Mouse (Mus musculus) stomach, embryonic 14.5 days (tissue): Measurements from ENCODE around the gene St3gal3. TPM values are rescaled to one million over a fixed set of nuclear protein-coding genes. Genes with fewer than 3 reads are reported as not detected.
A peak's percentile ranks its signal among the peaks of the same experiment; 100 is the strongest.

Experiments
- ATAC-seq: fragments of 200-750 bp; cut with Nextera tagmentation; 2 replicates; pipeline ENCODE4 v1.8.0; 2017; ENCODE audit warnings: low read depth, moderate TSS enrichment; ENCODE audit not compliant: insufficient number of reproducible peaks, insufficient read depth, low FRiP score
- H3K27ac ChIP-seq: fragments of 300-500 bp; sonication (generic); 2 replicates; pipeline ENCODE4 v1.5.1; 2014; ENCODE audit warnings: mild to moderate bottlenecking, low read length, moderate library complexity, mixed read lengths
- H3K27me3 ChIP-seq: fragments of 300-500 bp; sonication (generic); 2 replicates; pipeline ENCODE4 v1.6.1; 2014; ENCODE audit warnings: low read length, control low read depth, mixed read lengths; ENCODE audit not compliant: control insufficient read depth, insufficient read depth
- H3K36me3 ChIP-seq: fragments of 300-500 bp; sonication (generic); 2 replicates; pipeline ENCODE4 v1.6.1; 2014; ENCODE audit warnings: mild to moderate bottlenecking, control low read depth, low read length, moderate library complexity, mixed read lengths; ENCODE audit not compliant: control insufficient read depth, insufficient read depth
- H3K4me1 ChIP-seq: fragments of 300-500 bp; sonication (generic); 2 replicates; pipeline ENCODE4 v1.6.1; 2014; ENCODE audit warnings: low read length, control low read depth, mixed read lengths; ENCODE audit not compliant: control insufficient read depth, insufficient read depth
- H3K4me2 ChIP-seq: fragments of 300-500 bp; sonication (generic); replicated peaks from 2 replicates; pipeline ENCODE4 v1.6.1; 2014; ENCODE audit warnings: low read depth, low read length, control low read depth
- H3K4me3 ChIP-seq: fragments of 300-500 bp; sonication (generic); 2 replicates; pipeline ENCODE4 v1.5.1; 2014; ENCODE audit warnings: low read depth, low read length, control low read depth
- H3K9ac ChIP-seq: fragments of 300-500 bp; sonication (generic); replicated peaks from 2 replicates; pipeline ENCODE4 v1.6.1; 2014; ENCODE audit warnings: low read depth, mild to moderate bottlenecking, control low read depth, low read length, moderate library complexity, mixed read lengths
- H3K9me3 ChIP-seq: fragments of 300-500 bp; sonication (generic); 2 replicates; pipeline ENCODE4 v1.6.1; 2016; ENCODE audit warnings: low read depth, low read length, control low read depth; ENCODE audit not compliant: control insufficient read depth
- WGBS: fragments of 180-500 bp; shearing (Covaris S2); extraction: QIAGEN DNeasy Blood & Tissue Kit; methylation state at CpG from one replicate; pipeline ENCODE4 v1.1.7; 2014; 5-methylcytosine and 5-hydroxymethylcytosine counted together
- polyA plus RNA-seq: library from polyadenylated mRNA; unstranded; fragments of >200 nt; fragmentation: Nextera tagmentation; extraction: Ambion mirVana; gene quantifications from 2 replicates; pipeline ENCODE4 v1.2.1, GENCODE M21; 2014

The St3gal3 gene
- polyA plus RNA-seq, 1 experiment from 2014 or later, result 6.1 TPM

- no peak overlapping the region for H3K9ac ChIP-seq
- no peaks in the 10 kb centered on the region for H3K27me3 ChIP-seq
- H3K4me3 ChIP-seq, result no peak overlapping the region
- peak; percentile 38; the same call in 1 of the 2 replicates for ATAC-seq
- no peaks in the 10 kb centered on the region for H3K9me3 ChIP-seq
- no peak overlapping the region for H3K4me2 ChIP-seq
- H3K36me3 ChIP-seq, result no peaks in the 10 kb centered on the region
- peaks cover 37% of the 10 kb centered on the region; the same call in 1 of the 2 replicates for H3K4me1 ChIP-seq
- 52% methylated on average over 8 of the region's 8 CpGs for WGBS
- H3K27ac ChIP-seq, result peak overlapping the region; percentile 75
Observed at GRCm38 (mm10) chr4:117984993-117985587, 149.6 kb downstream of the St3gal3 start.

DNA sequence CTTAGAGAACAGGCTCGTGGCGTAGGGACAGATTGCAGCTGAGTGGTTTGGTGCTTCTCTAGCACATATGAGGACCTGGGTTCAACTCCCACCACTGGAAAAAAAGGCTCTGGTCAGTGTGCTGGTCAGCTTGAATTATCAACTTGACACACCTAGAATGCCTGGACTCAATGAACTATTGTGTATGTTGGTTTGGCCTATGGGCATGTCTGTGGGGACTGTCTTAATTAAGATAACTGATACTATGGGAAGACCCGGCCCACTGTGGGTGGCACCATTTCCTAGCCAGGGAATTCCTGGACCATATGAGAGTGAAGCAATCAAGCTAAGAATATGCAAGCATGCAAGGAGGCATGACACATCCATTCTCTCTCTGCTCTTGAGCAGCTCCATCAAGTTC, 150.5 kb downstream of the St3gal3 start:
- Histone ChIP-seq H3K9ac (no peak overlapping the region), H3K9me3 (no peaks in the 10 kb centered on the region), H3K27me3 (no peaks in the 10 kb centered on the region), H3K27ac (peak overlapping the region; percentile 75; the same call in 1 of the 2 replicates), H3K4me1 (peaks cover 37% of the 10 kb centered on the region; the same call in 1 of the 2 replicates), H3K36me3 (no peaks in the 10 kb centered on the region), H3K4me3 (no peak overlapping the region), H3K4me2 (no peak overlapping the region)
- ATAC-seq, result no peak
- 94% methylated on average over 3 of the region's 3 CpGs for WGBS

DNA sequence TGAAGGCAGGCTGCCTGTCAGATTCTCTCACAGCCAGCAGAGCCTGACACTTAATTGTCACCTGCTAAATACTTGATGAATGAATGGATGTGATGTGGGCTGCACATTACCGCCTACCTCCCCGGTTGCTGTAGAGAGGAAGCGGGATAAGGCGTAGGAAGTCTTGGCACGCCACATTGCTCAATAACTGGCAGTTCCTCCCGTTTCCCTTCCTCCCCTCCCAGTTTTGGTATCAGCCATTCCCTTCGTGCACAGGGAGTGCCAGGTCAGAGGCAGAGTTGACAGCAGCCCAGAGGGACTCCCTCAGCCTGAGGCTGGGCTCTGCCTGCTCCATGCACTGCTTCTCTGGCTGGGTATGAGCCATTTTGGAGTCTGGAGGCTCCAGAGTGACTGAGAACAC, 152.0 kb downstream of the St3gal3 start:
- no peaks in the 10 kb centered on the region for H3K27me3 ChIP-seq
- no peak overlapping the region for H3K4me2 ChIP-seq
- peaks cover 37% of the 10 kb centered on the region; the same call in 1 of the 2 replicates for H3K4me1 ChIP-seq
- no peak overlapping the region for H3K4me3 ChIP-seq
- 53% methylated on average over 7 of the region's 7 CpGs for WGBS
- no peaks in the 10 kb centered on the region for H3K36me3 ChIP-seq
- H3K27ac ChIP-seq, result no peak overlapping the region
- H3K9me3 ChIP-seq, result no peaks in the 10 kb centered on the region
- H3K9ac ChIP-seq, result no peak overlapping the region
- ATAC-seq, result peak; percentile 44; the same call in 1 of the 2 replicates

DNA sequence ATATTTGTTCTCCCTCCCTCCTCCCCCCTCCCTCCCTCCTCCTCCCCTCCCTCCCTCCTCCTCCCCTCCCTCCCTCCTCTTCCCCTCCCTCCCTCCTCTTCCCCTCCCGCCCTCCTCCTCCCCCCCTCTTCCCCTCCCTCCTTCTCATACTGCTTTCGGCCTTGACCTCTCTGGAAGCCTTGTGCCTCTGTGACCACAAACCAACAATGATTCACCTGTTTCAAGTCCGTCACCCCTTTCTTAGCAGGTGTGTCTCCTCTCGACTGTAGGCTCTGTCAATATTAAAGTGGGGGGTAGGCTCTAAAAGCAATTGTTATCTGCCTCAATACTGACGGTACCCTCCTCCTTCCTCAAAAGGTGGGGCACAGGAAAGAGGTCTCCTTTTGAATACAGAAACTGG, 153.2 kb downstream of the St3gal3 start:
- no peak for ATAC-seq
- WGBS, result 57% methylated on average over 3 of the region's 5 CpGs
- Histone ChIP-seq H3K9me3 (no peaks in the 10 kb centered on the region), H3K36me3 (no peaks in the 10 kb centered on the region), H3K4me1 (peaks cover 33% of the 10 kb centered on the region; the same call in 1 of the 2 replicates), H3K27me3 (no peaks in the 10 kb centered on the region), H3K4me3 (no peak overlapping the region), H3K9ac (no peak overlapping the region), H3K4me2 (no peak overlapping the region), H3K27ac (peak overlapping the region; percentile 7; the same call in 1 of the 2 replicates)

DNA sequence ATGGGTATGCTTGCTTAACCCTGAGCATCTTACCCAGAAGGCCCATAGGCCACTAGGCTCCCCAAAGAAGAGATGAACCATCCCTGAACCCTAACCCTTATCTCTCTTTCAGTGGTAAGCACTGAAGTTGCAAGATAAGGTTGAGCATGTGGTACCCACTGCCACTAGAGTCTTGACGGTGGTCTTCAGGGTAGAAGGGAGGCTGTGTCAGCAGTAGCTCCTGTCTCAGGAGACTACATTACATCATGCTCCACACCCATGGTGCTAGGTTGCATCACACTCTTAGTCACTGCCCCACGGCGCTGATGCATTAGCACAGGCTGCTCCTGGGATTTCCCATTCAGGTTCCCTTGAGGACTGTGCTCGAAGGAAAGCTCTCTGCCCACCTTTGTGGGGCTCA, 154.6 kb downstream of the St3gal3 start:
- Histone ChIP-seq H3K27me3 (no peaks in the 10 kb centered on the region), H3K27ac (no peak overlapping the region), H3K4me1 (peaks cover 22% of the 10 kb centered on the region; the same call in 1 of the 2 replicates), H3K9ac (no peak overlapping the region), H3K4me3 (no peak overlapping the region), H3K9me3 (no peaks in the 10 kb centered on the region), H3K4me2 (no peak overlapping the region), H3K36me3 (no peaks in the 10 kb centered on the region)
- 87% methylated on average over 4 of the region's 4 CpGs for WGBS
- ATAC-seq, result no peak

GRCm38 (mm10) chr4:117979181-117979580, 155.5 kb downstream of the St3gal3 start:
- Histone ChIP-seq H3K27me3 (no peaks in the 10 kb centered on the region), H3K9me3 (no peaks in the 10 kb centered on the region), H3K9ac (no peak overlapping the region), H3K4me1 (peaks cover 12% of the 10 kb centered on the region; the same call in 1 of the 2 replicates), H3K27ac (no peak overlapping the region), H3K4me2 (no peak overlapping the region), H3K36me3 (no peaks in the 10 kb centered on the region), H3K4me3 (no peak overlapping the region)
- WGBS, result 80% methylated on average over 4 of the region's 4 CpGs
- no peak for ATAC-seq

- Histone ChIP-seq H3K9me3 (no peaks in the 10 kb centered on the region), H3K9ac (no peak overlapping the region), H3K4me2 (no peak overlapping the region), H3K4me3 (no peak overlapping the region), H3K4me1 (peaks cover 12% of the 10 kb centered on the region; the same call in 1 of the 2 replicates), H3K27me3 (no peaks in the 10 kb centered on the region), H3K36me3 (no peaks in the 10 kb centered on the region), H3K27ac (no peak overlapping the region)
- 89% methylated on average over 9 of the region's 9 CpGs for WGBS
- ATAC-seq, result no peak
Observed at GRCm38 (mm10) chr4:117978282-117978681, 156.4 kb downstream of the St3gal3 start.

- H3K27me3 ChIP-seq, result no peaks in the 10 kb centered on the region
- H3K4me2 ChIP-seq, result no peak overlapping the region
- H3K27ac ChIP-seq, result no peak overlapping the region
- no peaks in the 10 kb centered on the region for H3K36me3 ChIP-seq
- 89% methylated on average over 11 of the region's 11 CpGs for WGBS
- H3K9me3 ChIP-seq, result no peaks in the 10 kb centered on the region
- no peak overlapping the region for H3K9ac ChIP-seq
- H3K4me1 ChIP-seq, result peaks cover 8% of the 10 kb centered on the region; the same call in 1 of the 2 replicates
- ATAC-seq, result no peak
- H3K4me3 ChIP-seq, result no peak overlapping the region
Observed at GRCm38 (mm10) chr4:117977841-117978240, 156.9 kb downstream of the St3gal3 start.

GRCm38 (mm10) chr4:117977371-117977770, 157.3 kb downstream of the St3gal3 start:
- Histone ChIP-seq H3K4me2 (no peak overlapping the region), H3K27ac (no peak overlapping the region), H3K27me3 (no peaks in the 10 kb centered on the region), H3K4me3 (no peak overlapping the region), H3K9me3 (no peaks in the 10 kb centered on the region), H3K9ac (no peak overlapping the region), H3K36me3 (no peaks in the 10 kb centered on the region), H3K4me1 (peaks cover 4% of the 10 kb centered on the region; the same call in 1 of the 2 replicates)
- 71% methylated on average over 9 of the region's 9 CpGs for whole genome bisulfite sequencing
- no peak for ATAC-seq
